Mouse (Mus musculus) hindbrain, embryonic 14.5 days (tissue): Measurements from ENCODE around the gene Hdx. TPM values are rescaled to one million over a fixed set of nuclear protein-coding genes. Genes with fewer than 3 reads are reported as not detected.

ENCODE experiments used
- ATAC-seq: fragments of 200-750 bp; cut with Nextera tagmentation; 2 replicates; pipeline ENCODE4 v1.8.0; 2017; ENCODE audit warnings: moderate number of reproducible peaks, mild to moderate bottlenecking, moderate TSS enrichment, moderate library complexity; ENCODE audit not compliant: low FRiP score
- DNase-seq: peaks from one replicate; pipeline ENCODE4 v3.0.0-alpha.2; 2015; ENCODE audit warnings: low spot score
- H3K27ac ChIP-seq: fragments of 300-500 bp; sonication (generic); 2 replicates; pipeline ENCODE4 v1.5.1; 2014; ENCODE audit warnings: mild to moderate bottlenecking, moderate library complexity
- H3K27me3 ChIP-seq: fragments of 300-500 bp; sonication (generic); 2 replicates; pipeline ENCODE4 v1.6.1; 2014; ENCODE audit warnings: mild to moderate bottlenecking, low read length, mixed read lengths; ENCODE audit not compliant: control insufficient read depth, insufficient read depth
- H3K36me3 ChIP-seq: fragments of 300-500 bp; sonication (generic); replicated peaks from 2 replicates; pipeline ENCODE4 v1.6.1; 2014; ENCODE audit not compliant: control insufficient read depth, insufficient read depth
- H3K4me1 ChIP-seq: fragments of 300-500 bp; sonication (generic); replicated peaks from 2 replicates; pipeline ENCODE4 v1.6.1; 2014; ENCODE audit warnings: antibody characterized with exemption, low read length, mixed read lengths; ENCODE audit not compliant: control insufficient read depth, insufficient read depth
- H3K4me2 ChIP-seq: fragments of 300-500 bp; sonication (generic); replicated peaks from 2 replicates; pipeline ENCODE4 v1.6.1; 2014; ENCODE audit warnings: mild to moderate bottlenecking, moderate library complexity
- H3K4me3 ChIP-seq: fragments of 300-500 bp; sonication (generic); replicated peaks from 2 replicates; pipeline ENCODE4 v1.5.1; 2014; ENCODE audit warnings: mild to moderate bottlenecking, low read length
- H3K9ac ChIP-seq: fragments of 300-500 bp; sonication (generic); 2 replicates; pipeline ENCODE4 v1.6.1; 2014
- H3K9me3 ChIP-seq: fragments of 300-500 bp; sonication (generic); 2 replicates; pipeline ENCODE4 v1.6.1; 2016; ENCODE audit warnings: low read length; ENCODE audit not compliant: control insufficient read depth
- WGBS: fragments of 180-500 bp; shearing (Covaris S2); extraction: QIAGEN DNeasy Blood & Tissue Kit; methylation state at CpG from one replicate; pipeline ENCODE4 v1.1.7; 2014; 5-methylcytosine and 5-hydroxymethylcytosine counted together
- polyA plus RNA-seq: library from polyadenylated mRNA; unstranded; fragments of >200 nt; fragmentation: Nextera tagmentation; extraction: Ambion mirVana; gene quantifications from 2 replicates; pipeline ENCODE4 v1.2.1, GENCODE M21; 2014

The Hdx gene
- 2.2 and 2.8 TPM in 2 replicates for polyA plus RNA-seq

GRCm38 (mm10) chrX:111696356-111697282, at the start of gene Hdx:
Hdx (minus strand) TSS chrX:111697079.
- H3K27ac ChIP-seq = peak within 1 kb of the TSS; percentile 89
- 19% methylated on average over 26 of the region's 26 CpGs for WGBS
- H3K36me3 ChIP-seq = no peaks in the 10 kb centered on the region
- no peaks in the 10 kb centered on the region for H3K27me3 ChIP-seq
- peak; percentile 93 for ATAC-seq
- H3K4me1 ChIP-seq = no peaks in the 10 kb centered on the region
- peak within 1 kb of the TSS; percentile 56 for H3K4me2 ChIP-seq
- peak within 1 kb of the TSS; percentile 69 for H3K9ac ChIP-seq
- peak; percentile 82 for DNase-seq
- H3K9me3 ChIP-seq = no peaks in the 10 kb centered on the region
- peak within 1 kb of the TSS; percentile 54 for H3K4me3 ChIP-seq

- H3K27me3 ChIP-seq = no peaks in the 10 kb centered on the region
- no peak overlapping the region for H3K4me3 ChIP-seq
- H3K27ac ChIP-seq = no peak overlapping the region
- no peaks in the 10 kb centered on the region for H3K36me3 ChIP-seq
- no peaks in the 10 kb centered on the region for H3K9me3 ChIP-seq
- no peak for ATAC-seq
- no peak overlapping the region for H3K9ac ChIP-seq
- WGBS = 57% methylated on average over 3 of the region's 3 CpGs
- no peak overlapping the region for H3K4me2 ChIP-seq
- H3K4me1 ChIP-seq = no peaks in the 10 kb centered on the region
- no peak for DNase-seq
Measured at GRCm38 (mm10) chrX:111685665-111686064, 11.2 kb downstream of the Hdx start.

GRCm38 (mm10) chrX:111671685-111672084, 25.2 kb downstream of the Hdx start:
- no peak for ATAC-seq
- Histone ChIP-seq H3K27ac (no peak overlapping the region), H3K4me1 (no peaks in the 10 kb centered on the region), H3K36me3 (no peaks in the 10 kb centered on the region), H3K9me3 (no peaks in the 10 kb centered on the region), H3K4me3 (no peak overlapping the region), H3K9ac (no peak overlapping the region), H3K27me3 (no peaks in the 10 kb centered on the region), H3K4me2 (no peak overlapping the region)
- WGBS = 68% methylated on average over 3 of the region's 3 CpGs
- DNase-seq = no peak

- Histone ChIP-seq H3K4me1 (no peaks in the 10 kb centered on the region), H3K36me3 (no peaks in the 10 kb centered on the region), H3K27me3 (no peaks in the 10 kb centered on the region), H3K4me3 (no peak overlapping the region), H3K27ac (no peak overlapping the region), H3K4me2 (no peak overlapping the region), H3K9me3 (no peaks in the 10 kb centered on the region), H3K9ac (no peak overlapping the region)
- no peak for ATAC-seq
- WGBS = 64% methylated on average over 5 of the region's 5 CpGs
- DNase-seq = peak; percentile 26
Measured at GRCm38 (mm10) chrX:111660381-111660780, 36.5 kb downstream of the Hdx start.

GRCm38 (mm10) chrX:111658671-111659070, 38.2 kb downstream of the Hdx start:
- DNase-seq (no peak), ATAC-seq (no peak)
- no peak overlapping the region for H3K9ac ChIP-seq
- H3K4me1 ChIP-seq = no peaks in the 10 kb centered on the region
- no peak overlapping the region for H3K27ac ChIP-seq
- H3K4me3 ChIP-seq = no peak overlapping the region
- WGBS = 95% methylated on average over 4 of the region's 4 CpGs
- H3K27me3 ChIP-seq = no peaks in the 10 kb centered on the region
- no peaks in the 10 kb centered on the region for H3K36me3 ChIP-seq
- H3K9me3 ChIP-seq = no peaks in the 10 kb centered on the region
- H3K4me2 ChIP-seq = no peak overlapping the region

GRCm38 (mm10) chrX:111644945-111645344, 51.9 kb downstream of the Hdx start:
- Histone ChIP-seq H3K36me3 (no peaks in the 10 kb centered on the region), H3K4me1 (no peaks in the 10 kb centered on the region), H3K9ac (no peak overlapping the region), H3K9me3 (no peaks in the 10 kb centered on the region), H3K4me3 (no peak overlapping the region), H3K27ac (no peak overlapping the region), H3K27me3 (no peaks in the 10 kb centered on the region), H3K4me2 (no peak overlapping the region)
- DNase-seq (no peak), ATAC-seq (no peak)
- 87% methylated on average over 4 of the region's 4 CpGs for WGBS

- Histone ChIP-seq H3K36me3 (no peaks in the 10 kb centered on the region), H3K27ac (no peak overlapping the region), H3K4me2 (no peak overlapping the region), H3K27me3 (no peaks in the 10 kb centered on the region), H3K4me1 (no peaks in the 10 kb centered on the region), H3K4me3 (no peak overlapping the region), H3K9me3 (no peaks in the 10 kb centered on the region), H3K9ac (no peak overlapping the region)
- 90% methylated on average over 5 of the region's 5 CpGs for WGBS
- no peak for DNase-seq
- no peak for ATAC-seq
Measured at GRCm38 (mm10) chrX:111640616-111641015, 56.3 kb downstream of the Hdx start.

- Histone ChIP-seq H3K9ac (no peak overlapping the region), H3K9me3 (no peaks in the 10 kb centered on the region), H3K36me3 (no peaks in the 10 kb centered on the region), H3K4me1 (no peaks in the 10 kb centered on the region), H3K4me3 (no peak overlapping the region), H3K27me3 (no peaks in the 10 kb centered on the region), H3K27ac (no peak overlapping the region), H3K4me2 (no peak overlapping the region)
- DNase-seq = no peak
- 62% methylated on average over 2 of the region's 2 CpGs for WGBS
- ATAC-seq = no peak
Measured at GRCm38 (mm10) chrX:111597631-111598161, 99.2 kb downstream of the Hdx start.

- Histone ChIP-seq H3K36me3 (no peaks in the 10 kb centered on the region), H3K27ac (no peak overlapping the region), H3K4me3 (no peak overlapping the region), H3K9me3 (no peaks in the 10 kb centered on the region), H3K4me1 (no peaks in the 10 kb centered on the region), H3K9ac (no peak overlapping the region), H3K4me2 (no peak overlapping the region), H3K27me3 (no peaks in the 10 kb centered on the region)
- DNase-seq (no peak), ATAC-seq (no peak)
- 77% methylated on average over 4 of the region's 4 CpGs for WGBS
Measured at GRCm38 (mm10) chrX:111587616-111588015, 109.3 kb downstream of the Hdx start.
